Mouse (Mus musculus) adrenal gland, postnatal 0 days (tissue): ENCODE results near the gene Calhm2. TPM values are rescaled to one million over a fixed set of nuclear protein-coding genes. Genes with fewer than 3 reads are reported as not detected.

Experiments used
- polyA plus RNA-seq: library from polyadenylated mRNA; unstranded; fragments of >200 nt; fragmentation: Nextera tagmentation; extraction: Ambion mirVana; gene quantifications from 2 replicates; pipeline ENCODE4 v1.2.1, GENCODE M21; 2015

Gene Calhm2
- polyA plus RNA-seq, result 5.4 and 5.5 TPM in 2 replicates

DNA sequence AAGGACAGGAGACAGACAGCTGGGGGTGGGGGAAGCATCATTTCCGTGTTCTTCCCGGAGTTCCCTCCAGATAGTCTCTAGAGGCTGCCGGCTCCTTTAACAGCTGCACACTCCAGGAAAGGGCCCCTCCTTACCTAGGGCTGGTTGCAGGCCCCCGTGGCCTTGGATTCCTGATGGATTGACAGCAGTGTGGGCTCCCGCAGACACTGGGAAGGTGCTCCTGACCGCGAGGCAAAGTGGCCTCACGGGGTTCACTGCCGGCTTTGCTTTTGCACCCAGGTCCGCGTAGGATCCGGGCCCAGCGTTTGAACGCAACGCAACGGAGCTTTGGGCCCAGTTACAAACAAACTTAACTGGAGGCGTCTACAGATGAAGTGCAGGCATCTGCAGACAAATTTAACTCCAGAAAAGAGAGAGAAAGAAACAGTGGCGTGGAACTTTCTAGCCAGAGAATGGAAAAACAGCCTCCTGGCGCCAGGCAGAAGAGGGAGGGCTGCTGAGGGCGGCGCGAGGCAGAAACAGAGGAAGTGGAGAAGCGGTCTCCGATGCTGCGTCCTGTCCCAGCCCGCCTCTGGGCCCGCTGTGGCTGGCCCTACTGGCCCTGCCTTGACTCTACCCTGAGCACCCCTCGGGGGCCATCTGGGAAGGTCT, at the start of gene Calhm2:
Calhm2 (minus strand) TSS at position 524 of the 651 bp plus-strand sequence.

DNA sequence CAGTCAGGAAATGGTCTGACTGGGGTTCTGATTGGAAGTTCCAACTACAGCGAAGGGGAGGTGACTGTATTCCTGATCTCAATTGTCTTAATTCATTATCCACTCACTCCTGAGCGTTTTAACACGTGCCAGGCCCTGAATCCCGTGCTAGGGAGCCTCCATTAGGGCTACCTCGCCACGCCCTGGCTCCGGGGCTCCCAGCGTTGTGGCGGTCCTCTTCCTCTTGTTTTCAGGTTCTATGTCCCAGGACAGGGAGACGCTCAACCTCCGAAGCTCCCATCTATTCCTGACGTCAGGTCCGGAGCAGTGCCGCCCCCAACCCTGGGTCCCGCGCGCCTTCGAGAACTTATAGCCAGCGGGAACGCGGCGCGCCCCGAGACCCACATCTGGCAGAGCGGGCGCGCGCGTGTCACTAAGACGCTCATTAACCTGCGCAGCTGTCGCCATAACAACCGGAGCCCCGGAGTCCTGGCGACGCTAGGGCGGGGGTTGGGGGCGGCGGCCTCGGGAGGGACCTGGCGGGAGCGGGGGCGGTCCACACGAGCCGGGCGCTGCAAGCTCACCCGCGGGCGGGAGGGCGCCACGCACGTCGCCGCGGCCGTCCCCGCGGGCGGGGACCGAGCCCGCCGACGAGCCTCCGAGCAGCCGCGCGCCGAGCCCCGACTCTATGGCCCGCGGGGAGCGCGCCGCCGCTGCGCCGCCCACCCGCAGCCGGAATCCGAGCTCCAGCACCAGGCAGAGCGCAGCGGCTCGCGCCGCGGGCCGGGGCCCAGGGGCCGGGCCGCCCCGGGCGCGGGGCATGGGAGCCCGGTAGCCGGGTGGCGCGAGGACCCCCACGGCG, 40.6 kb upstream of the Calhm2 start, which contains the start of gene Neurl1a:
Neurl1a (plus strand) TSS at position 390 of the 841 bp plus-strand sequence.

DNA sequence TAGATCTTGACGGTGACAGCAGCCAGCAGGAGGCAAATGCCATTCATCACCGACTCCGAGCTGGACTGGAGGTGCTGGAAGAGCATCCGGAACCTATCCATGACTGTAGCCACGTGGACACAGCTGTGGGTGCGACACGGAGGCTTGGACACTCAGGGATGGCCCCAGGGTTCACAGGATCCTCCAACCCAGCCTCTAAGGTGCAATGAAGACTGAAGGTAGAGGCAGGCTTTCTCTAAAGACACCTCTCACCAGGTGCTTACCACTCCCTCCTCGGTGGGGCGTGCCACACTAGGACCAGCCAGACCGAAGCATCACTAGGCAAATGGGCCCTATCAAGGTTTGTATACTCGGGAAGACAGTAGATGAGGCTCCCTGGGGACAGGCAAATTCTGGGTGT, 19.6 kb upstream of the Calhm2 start, which contains the start of gene Calhm3:
Calhm3 (minus strand) TSS at position 101 of the 400 bp plus-strand sequence.

DNA sequence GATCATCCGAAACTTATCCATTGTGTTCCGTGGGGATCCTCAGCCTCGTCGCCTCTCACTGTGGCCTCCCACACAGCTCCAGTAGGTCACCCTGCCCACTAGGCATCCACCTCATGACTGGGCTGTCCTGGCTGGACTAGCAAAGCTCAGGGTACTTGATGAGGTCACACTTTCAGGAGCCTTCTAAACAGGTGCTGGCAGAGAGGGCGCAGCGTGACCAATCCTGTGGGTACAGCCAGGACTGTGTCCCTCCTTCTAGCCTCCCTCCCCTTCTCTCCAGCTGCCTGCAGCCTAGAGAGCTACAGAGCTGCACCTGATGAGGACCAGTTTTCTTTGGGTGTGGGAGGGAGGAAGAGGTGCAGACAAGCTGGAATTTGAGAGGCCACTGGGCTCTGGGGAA, 6.1 kb upstream of the Calhm2 start, which contains the start of gene Calhm1:
Calhm1 (minus strand) TSS at position 101 of the 400 bp plus-strand sequence.

DNA sequence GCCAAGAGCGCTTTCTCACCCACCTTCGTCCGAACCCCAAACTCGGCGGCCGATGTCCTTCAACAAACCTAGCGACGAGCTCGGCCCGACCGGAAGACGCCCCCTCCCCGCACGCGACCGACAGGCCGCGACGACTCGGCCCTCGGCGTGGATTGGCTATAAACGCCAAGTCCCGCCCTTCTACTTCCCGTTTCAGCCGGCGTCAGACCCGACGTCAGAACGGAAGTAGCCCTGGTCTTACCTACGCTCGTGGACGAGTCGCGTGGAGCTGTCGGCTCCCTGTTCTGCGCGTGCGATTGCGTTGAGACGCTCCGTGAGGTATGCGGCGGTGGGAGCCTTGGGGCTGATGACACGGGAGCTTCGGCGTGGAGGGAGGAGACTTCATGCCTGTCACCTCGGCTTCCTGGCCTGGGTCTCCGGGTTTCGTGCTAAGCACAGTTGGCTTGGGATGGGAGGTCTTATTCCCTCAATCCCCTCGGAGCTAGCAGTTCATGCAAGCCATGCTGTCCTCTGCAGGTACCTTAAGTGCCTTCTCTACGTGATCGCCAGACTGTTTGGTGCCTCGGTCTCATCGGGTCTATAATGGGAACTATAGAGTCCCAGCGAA, 47.4 kb downstream of the Calhm2 start, which contains the start of the genes Usmg5 and Pdcd11:
Usmg5 (minus strand) TSS at position 98 of the 607 bp plus-strand sequence.
Pdcd11 (plus strand) TSS at position 219 of the 607 bp plus-strand sequence.

DNA sequence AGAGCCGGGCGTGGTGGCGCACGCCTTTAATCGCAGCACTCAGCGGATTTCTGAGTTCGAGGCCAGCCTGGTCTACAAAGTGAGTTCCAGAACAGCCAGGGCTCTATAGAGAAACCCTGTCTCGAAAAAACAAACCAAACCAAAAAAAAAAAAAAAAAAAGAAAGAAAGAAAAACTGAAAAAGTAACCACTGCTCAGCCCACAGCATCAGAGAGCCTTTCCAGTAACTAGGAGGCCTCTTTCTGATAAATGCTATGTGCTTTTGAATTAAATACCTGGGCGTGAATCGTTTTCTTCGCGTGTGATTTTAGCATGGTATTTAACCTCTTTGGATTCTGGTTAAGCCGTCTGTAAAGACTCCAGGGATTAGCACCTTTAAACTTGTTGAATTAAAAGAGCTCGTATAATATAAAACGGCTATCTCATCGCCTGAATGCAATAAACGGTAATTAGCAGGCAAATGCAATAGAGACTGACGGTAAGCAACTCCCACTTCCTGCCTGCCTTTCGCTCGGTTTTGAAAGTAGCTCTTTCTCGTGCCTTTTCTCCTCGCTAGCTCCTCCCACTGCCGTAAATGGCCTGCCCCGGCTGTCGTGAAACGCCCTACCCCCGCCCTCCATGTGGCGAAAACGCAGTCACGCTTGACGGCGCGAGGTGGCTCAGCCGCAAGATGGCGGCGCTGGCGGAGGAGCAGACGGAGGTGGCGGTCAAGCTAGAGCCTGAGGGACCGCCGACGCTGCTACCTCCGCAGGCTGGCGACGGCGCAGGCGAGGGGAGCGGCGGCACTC, 70.8 kb downstream of the Calhm2 start, which contains the start of gene Taf5:
Taf5 (plus strand) TSS at position 651 of the 787 bp plus-strand sequence.

Other genes starting within 250 kb of the Calhm2 start
- 24.2 and 77.6 TPM in 2 replicates for gene Ina, start 123.6 kb downstream of the Calhm2 start, polyA plus RNA-seq
- gene Nt5c2, start 123.1 kb downstream of the Calhm2 start, polyA plus RNA-seq, result 34.8 and 61.8 TPM in 2 replicates
- gene Pcgf6, start 87.4 kb downstream of the Calhm2 start, polyA plus RNA-seq, result 10.7 and 16.2 TPM in 2 replicates
- 2.7 and 3.7 TPM in 2 replicates for gene Taf5, start 70.5 kb downstream of the Calhm2 start, polyA plus RNA-seq
- 2,800 and 7,070 TPM in 2 replicates for gene Usmg5, start 47.6 kb downstream of the Calhm2 start, polyA plus RNA-seq
- 3.9 and 4.7 TPM in 2 replicates for gene Pdcd11, start 47.5 kb downstream of the Calhm2 start, polyA plus RNA-seq
- not detected in 2 replicates for gene Calhm1, start 6.0 kb upstream of the Calhm2 start, polyA plus RNA-seq
- 0.16 TPM in 1 of 2 replicates, not detected in the other for gene Calhm3, start 19.5 kb upstream of the Calhm2 start, polyA plus RNA-seq
- gene Neurl1a, start 40.5 kb upstream of the Calhm2 start, polyA plus RNA-seq, result 8.7 and 10.7 TPM in 2 replicates